Mouse (Mus musculus): Measurements from ENCODE around the gene Cracr2b. TPM values are rescaled to one million over a fixed set of nuclear protein-coding genes. Genes with fewer than 3 reads are reported as not detected.

Cracr2b gene
- polyA plus RNA-seq, 1 experiment from 2014 or later, result 13.8 TPM

- no peak overlapping the region for H3K27ac ChIP-seq (ENCODE audit: low read depth)
- H3K4me3 ChIP-seq (ENCODE audit: low read depth, low read length), result no peak overlapping the region
- H3K27me3 ChIP-seq (replicated peaks; ENCODE audit: control insufficient read depth, insufficient read depth, low read length), result no peaks in the 10 kb centered on the region
- 93% methylated on average over 17 of the region's 19 CpGs for WGBS
- H3K9ac ChIP-seq (ENCODE audit: low read length), result no peak overlapping the region
- DNase-seq (ENCODE audit: low spot score) (no peak), ATAC-seq (replicated peaks; ENCODE audit: low FRiP score, low TSS enrichment, low read depth) (no peak)
- peaks cover 25% of the 10 kb centered on the region for H3K4me1 ChIP-seq (replicated peaks; ENCODE audit: control insufficient read depth, insufficient read depth, low read length)
- H3K4me2 ChIP-seq (ENCODE audit: low read length), result no peak overlapping the region
- no peaks in the 10 kb centered on the region for H3K9me3 ChIP-seq (ENCODE audit: control insufficient read depth, low read length)
- peaks cover 37% of the 10 kb centered on the region for H3K36me3 ChIP-seq (ENCODE audit: control insufficient read depth, insufficient read depth, low read length)
Measured at GRCm38 (mm10) chr7:141431434-141432185, 29.3 kb upstream of the Cracr2b start.

GRCm38 (mm10) chr7:141432186-141432611 is 28.7 kb upstream of the Cracr2b start:
- no peak for DNase-seq (ENCODE audit: low spot score)
- Histone ChIP-seq H3K9me3 (ENCODE audit: control insufficient read depth, low read length) (no peaks in the 10 kb centered on the region), H3K27ac (ENCODE audit: low read depth) (no peak overlapping the region), H3K4me1 (replicated peaks; ENCODE audit: control insufficient read depth, insufficient read depth, low read length) (peaks cover 30% of the 10 kb centered on the region), H3K9ac (ENCODE audit: low read length) (no peak overlapping the region), H3K4me3 (ENCODE audit: low read depth, low read length) (no peak overlapping the region), H3K36me3 (ENCODE audit: control insufficient read depth, insufficient read depth, low read length) (peaks cover 37% of the 10 kb centered on the region), H3K27me3 (replicated peaks; ENCODE audit: control insufficient read depth, insufficient read depth, low read length) (no peaks in the 10 kb centered on the region), H3K4me2 (ENCODE audit: low read length) (no peak overlapping the region)
- 81% methylated on average over 8 of the region's 8 CpGs for WGBS
- ATAC-seq (replicated peaks; ENCODE audit: low FRiP score, low TSS enrichment, low read depth), result no peak

DNA sequence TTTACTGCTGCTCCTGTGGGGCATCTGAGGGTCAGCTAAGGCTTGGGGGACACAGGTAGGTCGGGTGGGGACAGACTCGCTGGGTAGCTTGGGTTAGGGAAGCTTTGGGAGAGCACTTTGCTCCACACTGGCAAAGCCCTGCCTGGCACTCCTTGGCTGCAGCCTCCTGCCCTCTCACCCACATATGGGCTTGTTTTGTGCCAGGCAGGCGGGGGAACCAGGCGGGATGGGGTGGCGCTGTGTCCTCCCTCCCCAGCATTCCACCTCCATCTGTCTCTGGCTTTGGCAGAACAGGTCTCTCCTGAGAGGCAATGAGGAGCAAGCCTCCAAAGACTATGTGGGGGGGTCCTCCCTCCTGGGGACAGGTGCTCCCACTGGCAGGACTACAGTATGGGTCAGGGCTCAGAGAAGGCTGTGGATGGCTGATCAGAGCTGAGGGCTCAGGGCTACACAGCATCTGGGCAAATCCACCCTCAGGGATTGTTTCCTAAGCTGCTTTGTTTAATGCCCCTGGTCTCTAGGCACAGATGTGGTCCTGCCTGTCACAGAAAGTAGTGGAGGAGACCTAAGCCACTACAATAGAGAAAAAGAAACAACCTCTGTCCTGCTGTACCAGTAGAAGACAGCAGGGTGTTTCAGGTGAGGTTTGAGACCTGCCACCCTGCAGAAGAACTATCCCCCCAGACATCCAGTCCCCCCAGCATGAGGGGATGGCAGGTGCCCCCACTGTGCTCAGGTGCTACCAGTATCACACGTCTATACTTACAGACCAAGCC is 28.0 kb upstream of the Cracr2b start:
- Histone ChIP-seq H3K9ac (ENCODE audit: low read length) (0 out of 2 replicates have a peak overlapping the region, but pooled peaks have one; percentile 10), H3K36me3 (ENCODE audit: control insufficient read depth, insufficient read depth, low read length) (peaks cover 38% of the 10 kb centered on the region), H3K27me3 (replicated peaks; ENCODE audit: control insufficient read depth, insufficient read depth, low read length) (no peaks in the 10 kb centered on the region), H3K9me3 (ENCODE audit: control insufficient read depth, low read length) (no peaks in the 10 kb centered on the region), H3K4me2 (ENCODE audit: low read length) (no peak overlapping the region), H3K4me1 (replicated peaks; ENCODE audit: control insufficient read depth, insufficient read depth, low read length) (peaks cover 30% of the 10 kb centered on the region), H3K4me3 (ENCODE audit: low read depth, low read length) (no peak overlapping the region), H3K27ac (ENCODE audit: low read depth) (no peak overlapping the region)
- DNase-seq (ENCODE audit: low spot score) (no peak), ATAC-seq (replicated peaks; ENCODE audit: low FRiP score, low TSS enrichment, low read depth) (no peak)
- WGBS, result 87% methylated on average over 6 of the region's 6 CpGs

- no peaks in the 10 kb centered on the region for H3K9me3 ChIP-seq (ENCODE audit: control insufficient read depth, low read length)
- peak overlapping the region; percentile 45 for H3K9ac ChIP-seq (ENCODE audit: low read length)
- ATAC-seq (replicated peaks; ENCODE audit: low FRiP score, low TSS enrichment, low read depth), result no peak
- H3K4me3 ChIP-seq (ENCODE audit: low read depth, low read length), result peak overlapping the region; percentile 46
- H3K27ac ChIP-seq (ENCODE audit: low read depth), result no peak overlapping the region
- no peaks in the 10 kb centered on the region for H3K27me3 ChIP-seq (replicated peaks; ENCODE audit: control insufficient read depth, insufficient read depth, low read length)
- DNase-seq (ENCODE audit: low spot score), result no peak
- 73% methylated on average over 15 of the region's 15 CpGs for WGBS
- peak overlapping the region; percentile 88 for H3K4me2 ChIP-seq (ENCODE audit: low read length)
- peaks cover 30% of the 10 kb centered on the region for H3K4me1 ChIP-seq (replicated peaks; ENCODE audit: control insufficient read depth, insufficient read depth, low read length)
- peaks cover 47% of the 10 kb centered on the region for H3K36me3 ChIP-seq (ENCODE audit: control insufficient read depth, insufficient read depth, low read length)
Measured at GRCm38 (mm10) chr7:141433517-141434400, 27.1 kb upstream of the Cracr2b start.

DNA sequence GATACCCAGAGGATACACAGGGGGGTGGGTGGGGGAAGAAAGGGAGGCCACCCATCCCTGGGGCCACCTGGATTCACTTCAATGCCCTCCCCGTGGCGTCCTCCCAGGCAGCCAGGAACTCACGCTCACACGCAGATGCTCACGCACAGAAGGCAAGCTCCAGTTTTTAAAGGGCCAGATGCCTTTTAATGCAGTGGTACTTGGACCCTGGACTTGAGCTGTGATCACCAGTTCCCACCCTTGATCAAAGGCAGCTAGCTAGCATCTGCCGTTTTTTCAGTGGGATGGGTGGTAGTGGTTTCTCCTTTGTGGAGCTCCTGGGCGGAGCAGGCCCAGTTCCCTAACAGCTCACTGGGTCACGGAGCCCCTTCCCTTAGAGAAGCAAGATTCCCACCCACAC is 26.4 kb upstream of the Cracr2b start:
- H3K9me3 ChIP-seq (ENCODE audit: control insufficient read depth, low read length), result no peaks in the 10 kb centered on the region
- DNase-seq (ENCODE audit: low spot score), result peak; percentile 65
- H3K4me3 ChIP-seq (ENCODE audit: low read depth, low read length), result peak overlapping the region; percentile 46
- 23% methylated on average over 8 of the region's 8 CpGs for WGBS
- H3K27me3 ChIP-seq (replicated peaks; ENCODE audit: control insufficient read depth, insufficient read depth, low read length), result no peaks in the 10 kb centered on the region
- H3K4me1 ChIP-seq (replicated peaks; ENCODE audit: control insufficient read depth, insufficient read depth, low read length), result peaks cover 28% of the 10 kb centered on the region
- no peak for ATAC-seq (replicated peaks; ENCODE audit: low FRiP score, low TSS enrichment, low read depth)
- peak overlapping the region; percentile 45 for H3K9ac ChIP-seq (ENCODE audit: low read length)
- H3K36me3 ChIP-seq (ENCODE audit: control insufficient read depth, insufficient read depth, low read length), result peaks cover 54% of the 10 kb centered on the region
- peak overlapping the region; percentile 88 for H3K4me2 ChIP-seq (ENCODE audit: low read length)
- peak overlapping the region; percentile 23; the same call in 1 of the 2 replicates for H3K27ac ChIP-seq (ENCODE audit: low read depth)

- H3K27ac ChIP-seq (ENCODE audit: low read depth), result peak overlapping the region; percentile 23; the same call in 1 of the 2 replicates
Measured at GRCm38 (mm10) chr7:141435129-141435855, 25.6 kb upstream of the Cracr2b start.

DNA sequence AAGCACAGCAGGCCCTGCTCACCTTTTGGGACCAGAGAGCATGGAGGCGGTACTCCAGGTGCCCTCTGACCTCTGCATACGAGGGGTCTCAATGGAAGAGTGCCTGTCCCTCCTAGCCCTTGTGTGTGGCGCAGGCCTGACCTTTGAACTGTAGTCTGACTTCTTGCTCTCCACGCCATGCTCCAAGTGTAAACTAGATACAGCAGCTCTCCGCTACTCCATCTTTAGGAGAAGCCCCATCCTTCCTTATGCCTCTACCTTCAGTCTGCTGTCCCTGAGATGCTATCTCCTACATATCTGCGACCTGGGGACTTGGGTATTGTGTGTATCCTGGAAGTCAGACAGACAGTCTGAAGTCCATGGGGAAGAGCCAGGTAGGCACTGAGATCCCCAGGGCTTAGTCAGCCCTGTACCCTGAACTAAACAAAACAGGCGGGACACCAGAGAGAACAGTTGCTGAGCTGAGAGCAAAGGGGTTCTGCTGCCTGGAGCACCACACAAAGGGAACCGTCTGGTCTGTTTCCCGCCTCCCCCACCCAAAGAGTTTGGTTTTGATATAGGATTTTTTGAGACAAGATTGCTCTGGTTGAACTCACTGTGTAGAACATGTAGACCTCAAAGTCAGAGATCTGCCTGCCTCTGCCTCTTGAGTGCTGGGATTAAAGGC is 24.9 kb upstream of the Cracr2b start:
- Histone ChIP-seq H3K36me3 (ENCODE audit: control insufficient read depth, insufficient read depth, low read length) (peaks cover 58% of the 10 kb centered on the region), H3K27ac (ENCODE audit: low read depth) (no peak overlapping the region), H3K4me3 (ENCODE audit: low read depth, low read length) (no peak overlapping the region), H3K9me3 (ENCODE audit: control insufficient read depth, low read length) (no peaks in the 10 kb centered on the region), H3K27me3 (replicated peaks; ENCODE audit: control insufficient read depth, insufficient read depth, low read length) (no peaks in the 10 kb centered on the region), H3K4me1 (replicated peaks; ENCODE audit: control insufficient read depth, insufficient read depth, low read length) (peaks cover 32% of the 10 kb centered on the region), H3K4me2 (ENCODE audit: low read length) (peak overlapping the region; percentile 88), H3K9ac (ENCODE audit: low read length) (no peak overlapping the region)
- ATAC-seq (replicated peaks; ENCODE audit: low FRiP score, low TSS enrichment, low read depth) (no peak), DNase-seq (ENCODE audit: low spot score) (no peak)
- 82% methylated on average over 9 of the region's 9 CpGs for whole genome bisulfite sequencing

More at GRCm38 (mm10) chr7:141435129-141435855, 25.6 kb upstream of the Cracr2b start:
- Histone ChIP-seq H3K4me3 (ENCODE audit: low read depth, low read length) (peak overlapping the region; percentile 46), H3K9ac (ENCODE audit: low read length) (peak overlapping the region; percentile 45; the same call in 1 of the 2 replicates), H3K36me3 (ENCODE audit: control insufficient read depth, insufficient read depth, low read length) (peaks cover 60% of the 10 kb centered on the region), H3K4me2 (ENCODE audit: low read length) (peak overlapping the region; percentile 88), H3K27me3 (replicated peaks; ENCODE audit: control insufficient read depth, insufficient read depth, low read length) (no peaks in the 10 kb centered on the region), H3K4me1 (replicated peaks; ENCODE audit: control insufficient read depth, insufficient read depth, low read length) (peaks cover 28% of the 10 kb centered on the region), H3K9me3 (ENCODE audit: control insufficient read depth, low read length) (no peaks in the 10 kb centered on the region)
- 6% methylated on average over 17 of the region's 17 CpGs for WGBS
- 0 out of 2 replicates have a peak, but pooled peaks have one; percentile 22 for ATAC-seq (replicated peaks; ENCODE audit: low FRiP score, low TSS enrichment, low read depth)
- peak; percentile 82 for DNase-seq (ENCODE audit: low spot score)

Data from intestine, embryonic 14.5 days (tissue).